Comparison of ENCODE assay signal across 9 mouse cellular contexts in genomic region chr5:136015586-136015985, GRCm38 (mm10). TPM values are rescaled to one million over a fixed set of nuclear protein-coding genes. Genes with fewer than 3 reads are reported as not detected.
A peak's percentile ranks its signal among the peaks of the same experiment; 100 is the strongest.
DNase-seq lines count a peak whose midpoint lies in the region; ATAC-seq and TF ChIP-seq lines count a peak whose summit lies in the region.
"Had no signal": no experiment of that assay in that cellular context is flagged by ENCODE, and none has a peak within 500 bp of the region (broad histone marks: within the 10 kb centered on the region; RNA-seq: fewer than 3 reads in every experiment).

No protein-coding gene starts in this region.

- ATAC-seq in forebrain, embryonic 14.5 days: no peak
- 0 out of 2 replicates have a peak, but pooled peaks have one; percentile 13 for ATAC-seq in lung, embryonic 15.5 days (ENCODE audit: borderline replicate concordance, extremely low read depth, low FRiP score, low TSS enrichment)
- ATAC-seq in heart, embryonic 13.5 days (ENCODE audit: extremely low read depth, insufficient number of reproducible peaks, low FRiP score, low TSS enrichment): no peak

- TF ChIP-seq POLR2A in myocyte (IDR thresholded peaks at IDR 0.05; ENCODE audit: insufficient read length, low read depth): no peak

- no peak overlapping the region for H3K4me2 ChIP-seq in forebrain, embryonic 14.5 days (ENCODE audit: low read length)
- H3K4me2 ChIP-seq in lung, embryonic 15.5 days: no peak overlapping the region
- peak overlapping the region; percentile 33 for H3K4me2 ChIP-seq in heart, embryonic 13.5 days
- peak overlapping the region; percentile 58 for H3K4me2 ChIP-seq in myocyte (ENCODE audit: low read depth)

- WGBS in forebrain, embryonic 14.5 days: 66% methylated on average over 10 of the region's 10 CpGs
- 87% methylated on average over 10 of the region's 10 CpGs for WGBS in forebrain, embryonic 10.5 days
- WGBS in lung, embryonic 15.5 days: 59% methylated on average over 10 of the region's 10 CpGs
- 73% methylated on average over 10 of the region's 10 CpGs for WGBS in heart, embryonic 13.5 days

- H3K9ac ChIP-seq in forebrain, embryonic 14.5 days (ENCODE audit: low read length): no peak overlapping the region
- no peak overlapping the region for H3K9ac ChIP-seq in lung, embryonic 15.5 days
- peak overlapping the region; percentile 62 for H3K9ac ChIP-seq in heart, embryonic 13.5 days

- H3K4me3 ChIP-seq in forebrain, embryonic 14.5 days (ENCODE audit: low read depth, low read length): no peak overlapping the region
- no peak overlapping the region for H3K4me3 ChIP-seq in forebrain, embryonic 10.5 days
- H3K4me3 ChIP-seq in lung, embryonic 15.5 days: no peak overlapping the region
- no peak overlapping the region for H3K4me3 ChIP-seq in heart, embryonic 13.5 days
- no peak overlapping the region for H3K4me3 ChIP-seq in myocyte

- no peak overlapping the region for H3K27ac ChIP-seq in forebrain, embryonic 14.5 days (ENCODE audit: low read depth, low read length)
- H3K27ac ChIP-seq in forebrain, embryonic 10.5 days: no peak overlapping the region
- H3K27ac ChIP-seq in lung, embryonic 15.5 days: peak overlapping the region; percentile 67
- H3K27ac ChIP-seq in heart, embryonic 13.5 days (replicated peaks): peak overlapping the region; percentile 78

- H3K27me3 ChIP-seq in forebrain, embryonic 14.5 days (replicated peaks; ENCODE audit: control insufficient read depth, insufficient read depth, low read length): no peaks in the 10 kb centered on the region
- H3K27me3 ChIP-seq in forebrain, embryonic 10.5 days (ENCODE audit: poor library complexity, severe bottlenecking): no peaks in the 10 kb centered on the region
- no peaks in the 10 kb centered on the region for H3K27me3 ChIP-seq in lung, embryonic 15.5 days
- no peaks in the 10 kb centered on the region for H3K27me3 ChIP-seq in heart, embryonic 13.5 days (replicated peaks)
- no peaks in the 10 kb centered on the region for H3K27me3 ChIP-seq in myocyte (ENCODE audit: control insufficient read depth, insufficient read depth, insufficient read length)

- H3K36me3 ChIP-seq in forebrain, embryonic 14.5 days (ENCODE audit: control insufficient read depth, insufficient read depth, low read length): peaks cover 21% of the 10 kb centered on the region
- H3K36me3 ChIP-seq in forebrain, embryonic 10.5 days (replicated peaks): peaks cover 68% of the 10 kb centered on the region
- H3K36me3 ChIP-seq in lung, embryonic 15.5 days: peaks cover 22% of the 10 kb centered on the region
- peaks cover 51% of the 10 kb centered on the region for H3K36me3 ChIP-seq in heart, embryonic 13.5 days
- peaks cover 7% of the 10 kb centered on the region for H3K36me3 ChIP-seq in myocyte (ENCODE audit: control insufficient read depth, insufficient read depth)

- H3K4me1 ChIP-seq in forebrain, embryonic 14.5 days (ENCODE audit: control insufficient read depth, insufficient read depth, low read length): peaks cover 3% of the 10 kb centered on the region; the same call in 1 of the 2 replicates
- 0 out of 2 replicates have a peak, but pooled peaks cover 2% of the 10 kb centered on the region for H3K4me1 ChIP-seq in forebrain, embryonic 10.5 days
- H3K4me1 ChIP-seq in lung, embryonic 15.5 days: peaks cover 22% of the 10 kb centered on the region
- H3K4me1 ChIP-seq in heart, embryonic 13.5 days: peaks cover 61% of the 10 kb centered on the region

- H3K9me3 ChIP-seq in forebrain, embryonic 14.5 days (replicated peaks; ENCODE audit: control insufficient read depth, low read length): no peaks in the 10 kb centered on the region
- no peaks in the 10 kb centered on the region for H3K9me3 ChIP-seq in forebrain, embryonic 10.5 days
- H3K9me3 ChIP-seq in lung, embryonic 15.5 days: no peaks in the 10 kb centered on the region
- no peaks in the 10 kb centered on the region for H3K9me3 ChIP-seq in heart, embryonic 13.5 days

- peak; percentile 20 for DNase-seq in forebrain, embryonic 14.5 days (ENCODE audit: low spot score)
- DNase-seq in forebrain, embryonic 10.5 days (ENCODE audit: extremely low spot score, low spot score): no peak
- no peak for DNase-seq in lung, postnatal 4 days
- no peak for DNase-seq in embryo, embryonic 10.5 days (ENCODE audit: low spot score)
- no peak for DNase-seq in cerebellum, postnatal 4 days (ENCODE audit: low spot score in 2 of 2)
- DNase-seq: cerebellum, adult 11 months had no signal

- peaks cover 6% of the 10 kb centered on the region for H3K79me2 ChIP-seq in myocyte (ENCODE audit: control insufficient read depth, insufficient read depth)

- H3ac ChIP-seq in myocyte (ENCODE audit: control insufficient read depth, insufficient read length): no peak overlapping the region

TF ChIP-seq in myocyte, 11 proteins besides CTCF, POLR2A, EP300 and RAD21:
- TF ChIP-seq TCF12 (IDR thresholded peaks at IDR 0.05; ENCODE audit: insufficient read depth, poor library complexity, severe bottlenecking) (no peak), SRF (IDR thresholded peaks at IDR 0.05; ENCODE audit: control insufficient read depth, insufficient read length, low read depth) (no peak), REST (IDR thresholded peaks at IDR 0.05; ENCODE audit: insufficient read depth, insufficient read length) (no peak), POLR2AphosphoS2 (IDR thresholded peaks at IDR 0.05; ENCODE audit: insufficient read length, low read depth) (no peak), USF1 (IDR thresholded peaks at IDR 0.05; ENCODE audit: low read depth) (no peak), MYOG (IDR thresholded peaks at IDR 0.05; ENCODE audit: control insufficient read depth in 1 of 3, insufficient read depth in 1 of 3, insufficient read length in 2 of 3, low read depth in 2 of 3) (no peak), E2F4 (IDR thresholded peaks at IDR 0.05; ENCODE audit: insufficient read depth) (no peak), TCF3 (IDR thresholded peaks at IDR 0.05; ENCODE audit: insufficient read length, low read depth) (no peak), MYOD1 (IDR thresholded peaks at IDR 0.05; ENCODE audit: control insufficient read depth in 1 of 3, insufficient read length in 2 of 3, low read depth in 2 of 3) (no peak), MAX (IDR thresholded peaks at IDR 0.05; ENCODE audit: low read depth) (no peak), CEBPB (IDR thresholded peaks at IDR 0.05; ENCODE audit: insufficient read depth, poor library complexity, severe bottlenecking) (no peak)

RNA-seq across cellular contexts. Expression of gene Dtx2, which starts 21.0 kb away (rescaled TPM):
- 24.9 and 30.5 TPM in 2 replicates for polyA plus RNA-seq in forebrain, embryonic 14.5 days (2014; fragmentation: Nextera tagmentation; extraction: Ambion mirVana)
- 33.9 and 41.1 TPM in 2 replicates for polyA plus RNA-seq in forebrain, embryonic 10.5 days (2016; fragmentation: Nextera tagmentation; extraction: Ambion mirVana)
- polyA plus RNA-seq in lung, embryonic 15.5 days (2015; fragmentation: Nextera tagmentation; extraction: Ambion mirVana): 23.8 TPM in 2 replicates
- polyA plus RNA-seq in heart, embryonic 13.5 days (2015; fragmentation: Nextera tagmentation; extraction: Ambion mirVana): 23.0 and 23.9 TPM in 2 replicates
- 18.3 TPM for polyA plus RNA-seq in myocyte (2012; fragmentation: generic; extraction: Trizol)

RNA-seq across cellular contexts. Expression of gene Upk3b, which starts 22.7 kb away (rescaled TPM):
- polyA plus RNA-seq in forebrain, embryonic 14.5 days (2014; fragmentation: Nextera tagmentation; extraction: Ambion mirVana): not detected in 2 replicates
- polyA plus RNA-seq in forebrain, embryonic 10.5 days (2016; fragmentation: Nextera tagmentation; extraction: Ambion mirVana): 0.09 TPM in 1 of 2 replicates, not detected in the other
- 22.5 and 27.8 TPM in 2 replicates for polyA plus RNA-seq in lung, embryonic 15.5 days (2015; fragmentation: Nextera tagmentation; extraction: Ambion mirVana)
- polyA plus RNA-seq in heart, embryonic 13.5 days (2015; fragmentation: Nextera tagmentation; extraction: Ambion mirVana): 41.2 and 54.6 TPM in 2 replicates
- polyA plus RNA-seq in myocyte (2012; fragmentation: generic; extraction: Trizol): not detected

RNA-seq across cellular contexts. Expression of gene Zp3, which starts 35.7 kb away (rescaled TPM):
- 0.13 and 0.16 TPM in 2 replicates for polyA plus RNA-seq in forebrain, embryonic 14.5 days (2014; fragmentation: Nextera tagmentation; extraction: Ambion mirVana)
- polyA plus RNA-seq in forebrain, embryonic 10.5 days (2016; fragmentation: Nextera tagmentation; extraction: Ambion mirVana): 0.12 TPM in 1 of 2 replicates, not detected in the other
- not detected in 2 replicates for polyA plus RNA-seq in lung, embryonic 15.5 days (2015; fragmentation: Nextera tagmentation; extraction: Ambion mirVana)
- polyA plus RNA-seq in heart, embryonic 13.5 days (2015; fragmentation: Nextera tagmentation; extraction: Ambion mirVana): 0.11 TPM in 1 of 2 replicates, not detected in the other
- 0.11 TPM for polyA plus RNA-seq in myocyte (2012; fragmentation: generic; extraction: Trizol)

RNA-seq across cellular contexts. Expression of gene Upk3bl, which starts 38.7 kb away (rescaled TPM):
- polyA plus RNA-seq in forebrain, embryonic 14.5 days (2014; fragmentation: Nextera tagmentation; extraction: Ambion mirVana): not detected in 2 replicates
- polyA plus RNA-seq in forebrain, embryonic 10.5 days (2016; fragmentation: Nextera tagmentation; extraction: Ambion mirVana): 1.5 and 1.7 TPM in 2 replicates
- 4.2 and 5.1 TPM in 2 replicates for polyA plus RNA-seq in lung, embryonic 15.5 days (2015; fragmentation: Nextera tagmentation; extraction: Ambion mirVana)
- polyA plus RNA-seq in heart, embryonic 13.5 days (2015; fragmentation: Nextera tagmentation; extraction: Ambion mirVana): 0.13 and 0.43 TPM in 2 replicates
- polyA plus RNA-seq in myocyte (2012; fragmentation: generic; extraction: Trizol): not detected

RNA-seq across cellular contexts. Expression of gene Ssc4d, which starts 41.3 kb away (rescaled TPM):
- polyA plus RNA-seq in forebrain, embryonic 14.5 days (2014; fragmentation: Nextera tagmentation; extraction: Ambion mirVana): 0.99 and 1.4 TPM in 2 replicates
- 1.7 and 1.9 TPM in 2 replicates for polyA plus RNA-seq in forebrain, embryonic 10.5 days (2016; fragmentation: Nextera tagmentation; extraction: Ambion mirVana)
- polyA plus RNA-seq in lung, embryonic 15.5 days (2015; fragmentation: Nextera tagmentation; extraction: Ambion mirVana): 3.2 and 3.5 TPM in 2 replicates
- 1.0 and 1.1 TPM in 2 replicates for polyA plus RNA-seq in heart, embryonic 13.5 days (2015; fragmentation: Nextera tagmentation; extraction: Ambion mirVana)
- polyA plus RNA-seq in myocyte (2012; fragmentation: generic; extraction: Trizol): 2.4 TPM

Comparison
In these comparisons a context has a peak if more than half of its experiments do, and no peak if none do; other contexts are left out.
1. H3K27ac ChIP-seq: peak in lung, embryonic 15.5 days (single experiment) and heart, embryonic 13.5 days (single experiment); none in forebrain, embryonic 14.5 days (single experiment) and forebrain, embryonic 10.5 days (single experiment).
2. H3K4me2 ChIP-seq: peak in heart, embryonic 13.5 days (single experiment) and myocyte (single experiment); none in forebrain, embryonic 14.5 days (single experiment) and lung, embryonic 15.5 days (single experiment).
3. RNA of gene Upk3b, which starts 22.7 kb away (polyA plus RNA-seq): 41.2 to 54.6 TPM in heart, embryonic 13.5 days and 22.5 to 27.8 TPM in lung, embryonic 15.5 days; 0.09 TPM in forebrain, embryonic 10.5 days, not detected in forebrain, embryonic 14.5 days and not detected in myocyte (single experiment); every median in the first group is over 10 times any median in the second.